Mouse (Mus musculus) spleen, postnatal 4 days (tissue): ENCODE results near the gene Mogs.

ENCODE experiments used
- DNase-seq, 2 experiments: peaks; one replicate each; pipeline ENCODE4 v3.0.0; 2022; ENCODE audit warnings: low spot score in 2 of 2

Gene Mogs

DNA sequence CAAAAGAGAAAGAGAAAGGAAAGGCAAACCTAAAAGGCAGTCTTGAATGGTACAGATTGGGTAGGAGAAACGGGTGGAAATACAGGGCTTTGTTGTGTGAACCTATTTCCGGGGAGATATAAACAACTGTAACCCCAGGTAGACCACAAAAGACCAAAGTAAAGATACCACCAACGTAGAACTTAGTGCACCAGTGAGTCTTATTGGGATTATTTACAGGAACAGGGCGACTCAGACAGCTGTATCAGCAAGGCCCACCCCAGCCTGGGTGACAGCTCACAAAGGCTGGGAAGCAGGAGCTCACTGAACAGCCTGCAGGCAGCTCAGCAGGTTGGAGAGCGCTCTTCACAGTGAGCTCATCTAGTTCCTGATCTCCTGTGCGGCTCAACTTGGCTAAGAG lies 19.3 kb upstream of the Mogs start:
- DNase-seq, result no peak

DNA sequence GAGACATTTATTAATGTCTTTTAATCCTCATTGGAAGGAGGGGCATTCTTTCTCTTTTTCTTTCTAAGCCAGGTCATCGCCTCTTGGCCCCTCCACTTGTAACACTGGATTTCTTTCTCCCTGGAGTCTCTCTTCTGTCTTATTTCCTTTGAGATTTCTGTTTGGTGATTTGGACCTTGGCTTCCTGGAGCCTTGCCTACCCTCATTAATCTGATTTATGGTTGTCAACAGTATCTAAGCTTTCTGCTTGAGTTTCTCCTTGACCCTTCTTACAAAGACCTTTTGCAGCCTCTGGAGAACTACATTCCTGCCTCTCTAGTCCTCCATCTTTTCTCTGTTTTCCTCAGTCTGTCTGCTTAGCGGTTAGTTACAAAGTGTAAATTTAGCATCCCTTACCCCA lies 16.9 kb upstream of the Mogs start:
- no peak for DNase-seq

GRCm38 (mm10) chr6:83101316-83101687 lies 14.0 kb upstream of the Mogs start, which contains the start of the genes Ccdc142 and Gm42688:
Ccdc142 (plus strand) TSS chr6:83101601.
Gm42688 (plus strand) TSS chr6:83101617.
- DNase-seq, result peak; percentile 89 to 91

GRCm38 (mm10) chr6:83101688-83102556 lies 13.4 kb upstream of the Mogs start:
- DNase-seq, result peak; percentile 74 to 90

- DNase-seq, result no peak
These were observed 12.1 kb upstream of the Mogs start for GRCm38 (mm10) chr6:83103130-83103650.

DNA sequence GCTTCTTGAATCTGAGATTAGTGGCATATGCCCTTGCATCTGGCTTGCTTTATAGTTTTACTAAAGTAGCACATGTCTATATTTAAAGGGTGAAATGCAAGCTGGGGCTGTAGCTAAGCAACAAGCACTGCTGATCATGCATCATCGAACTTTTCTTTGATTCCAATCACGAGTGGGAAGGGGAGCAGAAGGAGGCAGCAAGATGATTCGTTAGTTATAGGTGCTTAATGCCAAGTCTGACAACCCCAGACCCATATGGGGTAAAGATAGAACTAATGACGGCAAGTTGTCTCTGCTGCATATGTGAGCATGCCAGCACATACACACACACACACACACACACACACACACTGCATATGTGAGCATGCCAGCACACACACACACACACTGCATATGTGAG lies 11.1 kb upstream of the Mogs start:
- DNase-seq, result no peak

- DNase-seq, result peak; percentile 90 to 97
These were observed 7.5 kb upstream of the Mogs start for GRCm38 (mm10) chr6:83107566-83108400.

DNA sequence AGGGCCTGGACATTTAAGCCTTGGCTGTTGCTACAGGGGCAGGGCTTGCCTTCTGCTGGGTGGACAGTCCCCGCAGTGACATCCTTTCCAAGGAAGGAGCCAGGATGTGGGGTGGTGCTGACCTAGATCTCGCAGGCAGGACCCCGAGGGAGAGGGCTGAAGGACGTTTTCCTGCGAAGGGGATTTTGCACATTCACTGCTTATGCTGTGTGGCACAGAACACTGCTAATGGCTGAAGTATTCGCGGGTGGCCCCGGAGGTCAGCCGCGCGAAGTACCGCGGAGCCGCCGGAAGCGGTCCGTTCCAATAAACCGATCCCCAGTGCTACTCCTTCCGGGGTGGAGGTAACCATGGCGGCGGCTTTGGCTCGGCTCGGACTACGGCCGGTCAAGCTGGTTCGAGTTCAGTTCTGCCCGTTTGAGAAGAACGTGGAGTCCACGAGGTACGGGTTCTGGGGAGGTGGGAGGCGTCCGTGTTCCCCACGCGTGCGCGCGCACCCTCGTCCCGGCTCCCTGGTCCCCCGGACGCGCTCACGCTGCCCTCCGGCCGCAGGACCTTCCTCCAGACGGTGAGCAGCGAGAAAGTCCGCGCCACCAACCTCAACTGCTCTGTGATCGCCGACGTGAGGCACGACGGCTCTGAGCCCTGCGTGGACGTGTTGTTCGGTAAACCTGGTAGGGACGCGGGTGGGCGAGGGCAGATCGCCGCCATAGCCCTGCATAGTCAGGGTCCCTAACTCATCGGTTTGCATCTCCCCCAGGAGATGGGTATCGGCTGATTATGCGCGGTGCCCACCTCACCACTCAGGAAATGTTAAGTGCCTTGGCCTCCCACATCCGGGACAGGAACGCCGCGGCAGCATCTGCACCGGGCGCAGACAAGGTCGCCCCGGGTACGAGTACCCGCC lies 6.3 kb upstream of the Mogs start, which contains the start of gene Mrpl53:
Gene Mrpl53, plus strand, starts transcription at position 279 of the 907 bp plus-strand sequence.
- DNase-seq, result peak; percentile 81 to 90

DNA sequence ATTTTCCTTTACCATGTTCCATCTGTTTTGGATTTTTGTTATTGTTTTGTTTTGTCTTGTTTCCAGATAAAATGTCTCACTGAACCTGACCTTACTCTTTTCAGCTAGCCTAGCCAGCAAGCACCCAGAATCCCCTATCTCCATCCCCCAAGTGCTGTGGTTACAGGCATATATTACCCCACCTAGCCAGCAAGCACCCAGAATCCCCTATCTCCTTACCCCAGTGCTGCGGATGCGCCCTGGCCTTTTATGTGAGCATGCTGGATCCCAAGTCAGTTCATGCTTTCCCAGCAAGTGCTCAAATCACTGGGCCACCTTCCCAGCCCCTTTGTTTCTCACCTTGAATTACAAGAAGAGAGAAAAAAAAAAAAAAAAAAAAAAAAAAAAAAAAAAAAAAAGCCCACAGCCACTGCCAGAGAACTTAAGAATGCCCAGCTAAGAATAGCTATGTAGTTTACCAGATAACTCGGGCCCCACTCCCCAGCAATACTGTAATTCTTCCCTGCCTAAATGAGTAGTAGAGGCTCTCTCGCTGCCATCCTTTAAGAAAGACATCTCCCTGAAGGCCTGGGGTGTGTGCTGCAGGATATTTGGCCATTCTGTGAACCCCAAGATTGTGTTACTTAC lies 3.7 kb upstream of the Mogs start:
- peak in 1 of 2 experiments; percentile 53 for DNase-seq

DNA sequence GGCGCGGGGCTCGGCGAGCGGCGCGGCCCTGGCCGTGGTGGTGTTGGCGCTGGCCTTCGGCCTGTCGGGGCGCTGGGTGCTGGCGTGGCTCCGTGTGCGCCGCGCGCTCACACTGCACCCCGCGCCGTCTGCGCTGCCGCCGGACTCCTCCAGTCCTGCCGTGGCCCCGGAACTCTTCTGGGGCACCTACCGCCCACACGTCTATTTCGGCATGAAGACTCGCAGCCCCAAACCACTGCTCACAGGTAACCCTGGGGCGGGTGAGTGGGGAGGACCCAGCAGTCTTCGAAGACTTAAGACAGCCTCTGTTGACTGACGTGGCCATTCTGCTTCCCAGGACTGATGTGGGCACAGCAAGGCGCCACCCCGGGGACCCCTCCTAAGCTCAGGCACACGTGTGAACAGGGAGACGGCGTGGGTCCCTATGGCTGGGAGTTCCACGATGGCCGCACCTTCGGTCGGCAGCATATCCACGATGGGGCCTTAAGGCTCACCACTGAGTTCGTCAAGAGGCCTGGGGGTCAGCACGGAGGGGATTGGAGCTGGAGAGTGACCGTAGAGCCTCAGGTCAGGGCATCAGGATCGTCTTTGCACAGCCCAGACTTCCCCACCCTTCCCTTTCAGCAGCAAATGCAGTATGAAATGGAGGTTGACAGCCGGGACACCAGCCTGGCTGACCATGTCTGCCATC lies 531 bp downstream of the Mogs start:
- peak in 1 of 2 experiments; percentile 76 for DNase-seq

- peak in 1 of 2 experiments; percentile 64 for DNase-seq
These were observed 1.3 kb downstream of the Mogs start for GRCm38 (mm10) chr6:83116373-83117164.

- DNase-seq, result peak in 1 of 2 experiments; percentile 59
These were observed 1.8 kb downstream of the Mogs start for GRCm38 (mm10) chr6:83117165-83117438.

DNA sequence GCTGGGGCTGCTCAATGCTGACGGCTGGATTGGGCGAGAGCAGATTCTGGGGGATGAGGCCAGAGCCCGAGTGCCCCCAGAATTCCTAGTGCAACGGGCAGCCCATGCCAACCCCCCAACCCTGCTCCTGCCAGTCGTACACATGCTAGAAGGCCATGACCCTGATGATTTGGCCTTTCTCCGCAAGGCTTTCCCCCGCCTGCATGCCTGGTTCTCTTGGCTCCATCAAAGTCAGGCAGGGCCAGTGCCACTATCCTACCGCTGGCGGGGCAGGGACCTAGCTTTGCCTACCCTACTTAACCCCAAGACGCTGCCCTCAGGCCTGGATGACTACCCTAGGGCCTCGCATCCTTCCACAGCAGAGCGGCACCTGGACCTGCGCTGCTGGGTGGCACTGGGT lies 2.3 kb downstream of the Mogs start:
- no peak for DNase-seq

- DNase-seq, result no peak
These were observed 3.1 kb downstream of the Mogs start for GRCm38 (mm10) chr6:83118369-83118768.

DNA sequence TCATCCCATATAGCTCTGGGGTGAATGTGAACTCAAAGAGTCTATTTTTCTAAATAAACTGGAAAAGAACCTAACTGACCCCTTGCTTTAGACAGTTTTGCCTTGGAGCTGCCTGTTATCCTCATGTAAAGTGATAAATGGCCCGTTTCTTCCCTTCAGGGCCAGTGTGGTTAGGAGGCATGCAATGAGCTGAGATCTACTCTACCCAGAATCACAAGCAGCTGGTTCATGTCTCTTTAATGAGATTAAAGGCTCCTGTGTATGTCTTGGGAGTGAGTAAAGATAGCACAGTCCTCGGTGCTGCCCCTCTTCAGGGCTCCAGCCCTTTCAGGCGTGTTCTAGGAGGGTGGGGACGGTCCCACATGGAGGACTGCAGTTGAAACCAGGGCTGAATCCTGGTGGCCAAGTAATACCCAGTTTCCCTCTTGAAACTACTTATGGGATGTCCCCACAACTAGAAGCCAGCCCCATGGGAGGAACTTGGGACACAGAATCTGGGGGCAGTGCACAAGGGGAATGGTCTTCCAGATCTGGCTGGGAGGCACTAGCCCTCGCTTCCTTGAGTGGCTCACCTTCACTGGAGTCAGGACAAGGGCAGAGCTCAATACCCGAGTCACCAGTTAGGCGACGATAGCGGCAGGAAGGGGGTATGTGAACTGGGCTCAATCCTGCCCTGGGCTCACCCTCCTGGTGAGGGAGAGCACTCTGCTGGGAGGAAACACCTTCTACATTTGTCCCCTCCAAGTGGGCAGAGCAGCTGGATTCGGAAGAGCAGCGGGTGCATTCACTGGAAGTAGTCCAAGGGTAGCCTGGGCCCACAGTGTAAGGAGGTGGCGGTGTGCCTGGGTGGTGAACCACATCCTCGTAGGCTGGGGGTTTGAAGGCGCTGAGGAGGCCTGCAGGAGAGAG lies 3.8 kb downstream of the Mogs start:
- DNase-seq, result no peak

DNA sequence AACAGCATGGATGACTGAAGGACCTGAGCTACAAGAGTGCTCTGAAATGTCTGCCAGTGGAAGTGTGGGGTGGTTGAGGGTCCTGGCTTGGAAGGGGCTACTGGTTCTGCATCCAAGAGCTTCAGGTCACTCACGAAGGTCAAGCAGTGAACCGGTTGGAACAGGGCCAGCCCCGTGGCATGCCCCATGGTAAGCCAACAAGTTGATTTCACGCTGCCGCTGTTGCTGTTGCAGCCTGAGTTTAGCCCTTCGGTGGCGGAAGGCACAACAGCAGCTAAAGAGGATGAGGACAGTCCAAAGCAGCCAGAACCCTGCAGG lies 4.4 kb downstream of the Mogs start:
- peak in 1 of 2 experiments; percentile 32 for DNase-seq

- DNase-seq, result peak; percentile 89 to 91
These were observed 5.9 kb downstream of the Mogs start, which contains the start of gene Wbp1 for GRCm38 (mm10) chr6:83120930-83121862. Wbp1 (minus strand) TSS chr6:83121559.
